ENCODE assay signal across 25 mouse cellular contexts in genomic region chr4:84056863-84057502, GRCm38 (mm10).
DNase-seq lines count a peak whose midpoint lies in the region; ATAC-seq and TF ChIP-seq lines count a peak whose summit lies in the region.
"Had no signal": no experiment of that assay in that cellular context is flagged by ENCODE, and none has a peak within 500 bp of the region (broad histone marks: within the 10 kb centered on the region; RNA-seq: fewer than 3 reads in every experiment).

No protein-coding gene starts in this region.

- no peak overlapping the region for H3K9ac ChIP-seq in forebrain, postnatal 0 days
- H3K9ac ChIP-seq in forebrain, embryonic 13.5 days: no peak overlapping the region
- H3K9ac ChIP-seq in intestine, embryonic 15.5 days: no peak overlapping the region
- no peak overlapping the region for H3K9ac ChIP-seq in intestine, postnatal 0 days (ENCODE audit: low read depth, low read length)
- H3K9ac ChIP-seq in lung, postnatal 0 days (replicated peaks; ENCODE audit: low read depth): no peak overlapping the region
- H3K9ac ChIP-seq in intestine, embryonic 16.5 days (ENCODE audit: low read depth, low read length): no peak overlapping the region
- H3K9ac ChIP-seq: heart, embryonic 13.5 days; limb, embryonic 13.5 days; liver, embryonic 12.5 days; liver, postnatal 0 days had no signal

- 81% methylated on average over 6 of the region's 6 CpGs for WGBS in forebrain, postnatal 0 days
- WGBS in forebrain, embryonic 13.5 days: 88% methylated on average over 6 of the region's 6 CpGs
- WGBS in intestine, embryonic 15.5 days: 58% methylated on average over 6 of the region's 6 CpGs
- 64% methylated on average over 6 of the region's 6 CpGs for WGBS in intestine, postnatal 0 days
- 46% methylated on average over 6 of the region's 6 CpGs for WGBS in lung, postnatal 0 days
- 60% methylated on average over 6 of the region's 6 CpGs for WGBS in intestine, embryonic 16.5 days

- no peak overlapping the region for H3K27ac ChIP-seq in forebrain, postnatal 0 days (ENCODE audit: low read depth, low read length)
- no peak overlapping the region for H3K27ac ChIP-seq in forebrain, embryonic 13.5 days
- H3K27ac ChIP-seq in intestine, embryonic 15.5 days: no peak overlapping the region
- no peak overlapping the region for H3K27ac ChIP-seq in intestine, postnatal 0 days (ENCODE audit: low read depth, low read length)
- no peak overlapping the region for H3K27ac ChIP-seq in lung, postnatal 0 days (ENCODE audit: low read length)
- H3K27ac ChIP-seq in intestine, embryonic 16.5 days (ENCODE audit: low read length): no peak overlapping the region
- H3K27ac ChIP-seq: forebrain, embryonic 10.5 days; heart, embryonic 13.5 days; left cerebral cortex, adult 2 months; limb, embryonic 13.5 days; liver, embryonic 12.5 days had no signal

- H3K4me1 ChIP-seq in forebrain, postnatal 0 days (ENCODE audit: insufficient read depth): no peaks in the 10 kb centered on the region
- no peaks in the 10 kb centered on the region for H3K4me1 ChIP-seq in forebrain, embryonic 13.5 days
- no peaks in the 10 kb centered on the region for H3K4me1 ChIP-seq in intestine, embryonic 15.5 days (replicated peaks)
- no peaks in the 10 kb centered on the region for H3K4me1 ChIP-seq in intestine, postnatal 0 days (replicated peaks; ENCODE audit: control insufficient read depth, insufficient read depth, low read length)
- no peaks in the 10 kb centered on the region for H3K4me1 ChIP-seq in lung, postnatal 0 days (ENCODE audit: insufficient read depth, low read depth, low read length)
- H3K4me1 ChIP-seq in intestine, embryonic 16.5 days (ENCODE audit: control insufficient read depth, insufficient read depth, low read length): no peaks in the 10 kb centered on the region
- H3K4me1 ChIP-seq: forebrain, embryonic 10.5 days; limb, embryonic 13.5 days; liver, embryonic 12.5 days had no signal

- H3K4me2 ChIP-seq in forebrain, postnatal 0 days (ENCODE audit: low read depth): no peak overlapping the region
- H3K4me2 ChIP-seq in forebrain, embryonic 13.5 days: no peak overlapping the region
- no peak overlapping the region for H3K4me2 ChIP-seq in intestine, embryonic 15.5 days (replicated peaks)
- no peak overlapping the region for H3K4me2 ChIP-seq in intestine, postnatal 0 days (replicated peaks; ENCODE audit: low read depth)
- H3K4me2 ChIP-seq in lung, postnatal 0 days (replicated peaks; ENCODE audit: low read depth, low read length): no peak overlapping the region
- no peak overlapping the region for H3K4me2 ChIP-seq in intestine, embryonic 16.5 days (ENCODE audit: low read depth, low read length)
- H3K4me2 ChIP-seq: heart, embryonic 13.5 days; limb, embryonic 13.5 days; liver, embryonic 12.5 days had no signal

- no peak for TF ChIP-seq CTCF in forebrain, postnatal 0 days (IDR thresholded peaks at IDR 0.05; ENCODE audit: low read depth)
- TF ChIP-seq CTCF in intestine, postnatal 0 days (IDR thresholded peaks at IDR 0.05; ENCODE audit: low read depth): no peak
- no peak for TF ChIP-seq CTCF in lung, postnatal 0 days (IDR thresholded peaks at IDR 0.05)

- no peaks in the 10 kb centered on the region; the same call in 1 of the 2 replicates for H3K27me3 ChIP-seq in forebrain, postnatal 0 days (ENCODE audit: insufficient read depth, low read length)
- H3K27me3 ChIP-seq in forebrain, embryonic 13.5 days: no peaks in the 10 kb centered on the region
- no peaks in the 10 kb centered on the region for H3K27me3 ChIP-seq in intestine, embryonic 15.5 days (replicated peaks)
- no peaks in the 10 kb centered on the region for H3K27me3 ChIP-seq in intestine, postnatal 0 days (replicated peaks; ENCODE audit: control insufficient read depth, insufficient read depth, low read length)
- no peaks in the 10 kb centered on the region for H3K27me3 ChIP-seq in lung, postnatal 0 days (replicated peaks; ENCODE audit: insufficient read depth, low read length)
- no peaks in the 10 kb centered on the region for H3K27me3 ChIP-seq in intestine, embryonic 16.5 days (replicated peaks; ENCODE audit: control insufficient read depth, insufficient read depth, low read length)
- H3K27me3 ChIP-seq: liver, embryonic 12.5 days had no signal

- TF ChIP-seq EP300 in lung, postnatal 0 days (IDR thresholded peaks at IDR 0.05): no peak

- no peak overlapping the region for H3K4me3 ChIP-seq in forebrain, postnatal 0 days (ENCODE audit: low read depth, low read length)
- no peak overlapping the region for H3K4me3 ChIP-seq in forebrain, embryonic 13.5 days
- H3K4me3 ChIP-seq in intestine, embryonic 15.5 days (replicated peaks): no peak overlapping the region
- no peak overlapping the region for H3K4me3 ChIP-seq in intestine, postnatal 0 days (ENCODE audit: low read depth, low read length)
- no peak overlapping the region for H3K4me3 ChIP-seq in lung, postnatal 0 days (ENCODE audit: low read depth, low read length)
- H3K4me3 ChIP-seq in intestine, embryonic 16.5 days (ENCODE audit: low read length): no peak overlapping the region
- H3K4me3 ChIP-seq: forebrain, embryonic 10.5 days; heart, embryonic 13.5 days; left cerebral cortex, adult 2 months; limb, embryonic 13.5 days; liver, embryonic 12.5 days had no signal

- ATAC-seq in forebrain, postnatal 0 days: peak; percentile 12; the same call in 1 of the 2 replicates
- no peak for ATAC-seq in forebrain, embryonic 13.5 days
- 0 out of 2 replicates have a peak, but pooled peaks have one; percentile 41 for ATAC-seq in intestine, embryonic 15.5 days
- no peak for ATAC-seq in intestine, postnatal 0 days
- peak; percentile 19; the same call in 1 of the 2 replicates for ATAC-seq in lung, postnatal 0 days
- peak; percentile 33; the same call in 1 of the 2 replicates for ATAC-seq in intestine, embryonic 16.5 days
- ATAC-seq: CD4-positive, CD25-positive, alpha-beta regulatory T cell, adult 4 months; forebrain, embryonic 16.5 days; hindbrain, embryonic 16.5 days; liver, embryonic 12.5 days; liver, postnatal 0 days had no signal

- H3K9me3 ChIP-seq in forebrain, postnatal 0 days (ENCODE audit: low read length): no peaks in the 10 kb centered on the region
- H3K9me3 ChIP-seq in forebrain, embryonic 13.5 days (replicated peaks): no peaks in the 10 kb centered on the region
- H3K9me3 ChIP-seq in intestine, embryonic 15.5 days: no peaks in the 10 kb centered on the region
- H3K9me3 ChIP-seq in intestine, postnatal 0 days (ENCODE audit: control insufficient read depth): no peaks in the 10 kb centered on the region
- H3K9me3 ChIP-seq in lung, postnatal 0 days (ENCODE audit: low read length): no peaks in the 10 kb centered on the region
- H3K9me3 ChIP-seq in intestine, embryonic 16.5 days (ENCODE audit: control insufficient read depth, low read length): no peaks in the 10 kb centered on the region
- H3K9me3 ChIP-seq: forebrain, embryonic 10.5 days; heart, embryonic 13.5 days; limb, embryonic 13.5 days; liver, embryonic 12.5 days had no signal

- DNase-seq in forebrain, postnatal 0 days: no peak
- peak; percentile 46 for DNase-seq in lung, postnatal 0 days (ENCODE audit: low spot score)
- DNase-seq in lung, postnatal 36 days: no peak
- no peak for DNase-seq in left cerebral cortex, adult 8-10 months (ENCODE audit: low spot score in 2 of 2)
- DNase-seq: adrenal gland, postnatal 25 days; gastrocnemius, postnatal 14 days; heart, postnatal 14 days; kidney, adult 9 months; kidney, postnatal 14 days; liver, postnatal 0 days; midbrain, embryonic 14.5 days; right cerebral cortex, postnatal 14 days; thymus, postnatal 14 days had no signal

- no peaks in the 10 kb centered on the region for H3K36me3 ChIP-seq in forebrain, postnatal 0 days (ENCODE audit: insufficient read depth)
- H3K36me3 ChIP-seq in forebrain, embryonic 13.5 days (ENCODE audit: poor library complexity, severe bottlenecking): no peaks in the 10 kb centered on the region
- no peaks in the 10 kb centered on the region for H3K36me3 ChIP-seq in intestine, embryonic 15.5 days
- H3K36me3 ChIP-seq in intestine, postnatal 0 days (ENCODE audit: control insufficient read depth, insufficient read depth): no peaks in the 10 kb centered on the region
- H3K36me3 ChIP-seq in lung, postnatal 0 days (ENCODE audit: insufficient read depth, low read length): no peaks in the 10 kb centered on the region
- no peaks in the 10 kb centered on the region for H3K36me3 ChIP-seq in intestine, embryonic 16.5 days (ENCODE audit: control insufficient read depth, insufficient read depth, low read length)
- H3K36me3 ChIP-seq: forebrain, embryonic 10.5 days; heart, embryonic 13.5 days; limb, embryonic 13.5 days; liver, embryonic 12.5 days had no signal

Comparison
In these comparisons a context has a peak if more than half of its experiments do, and no peak if none do; other contexts are left out.
1. ATAC-seq: peak in forebrain, postnatal 0 days (single experiment), intestine, embryonic 15.5 days (single experiment), lung, postnatal 0 days (single experiment) and intestine, embryonic 16.5 days (single experiment); none in forebrain, embryonic 13.5 days (single experiment) and intestine, postnatal 0 days (single experiment).